Mouse (Mus musculus) kidney, embryonic 14.5 days (tissue): ENCODE data around the gene Zfp108. TPM values are rescaled to one million over a fixed set of nuclear protein-coding genes. Genes with fewer than 3 reads are reported as not detected.
"Not testable (repeated sequence)": the region's sequence is repeated elsewhere in the genome, so short reads cannot be mapped to it uniquely, and the experiment has no call there.

ENCODE experiments used
- ATAC-seq: fragments of 200-750 bp; cut with Nextera tagmentation; 2 replicates; pipeline ENCODE4 v1.8.0; 2017; ENCODE audit warnings: moderate number of reproducible peaks, mild to moderate bottlenecking, moderate TSS enrichment, moderate library complexity; ENCODE audit not compliant: low FRiP score, low TSS enrichment
- H3K27ac ChIP-seq: fragments of 300-500 bp; sonication (generic); 2 replicates; pipeline ENCODE4 v1.5.1; 2014; ENCODE audit warnings: low read depth, mild to moderate bottlenecking, low read length, moderate library complexity, mixed read lengths
- H3K27me3 ChIP-seq: fragments of 300-500 bp; sonication (generic); 2 replicates; pipeline ENCODE4 v1.6.1; 2014; ENCODE audit warnings: mild to moderate bottlenecking, low read length; ENCODE audit not compliant: control insufficient read depth, insufficient read depth
- H3K36me3 ChIP-seq: fragments of 300-500 bp; sonication (generic); 2 replicates; pipeline ENCODE4 v1.6.1; 2014; ENCODE audit warnings: low read length, mixed read lengths; ENCODE audit not compliant: control insufficient read depth, insufficient read depth
- H3K4me1 ChIP-seq: fragments of 300-500 bp; sonication (generic); 2 replicates; pipeline ENCODE4 v1.6.1; 2014; ENCODE audit warnings: low read length, mixed read lengths; ENCODE audit not compliant: control insufficient read depth, insufficient read depth
- H3K4me2 ChIP-seq: fragments of 300-500 bp; sonication (generic); replicated peaks from 2 replicates; pipeline ENCODE4 v1.6.1; 2014; ENCODE audit warnings: low read depth, mild to moderate bottlenecking, low read length
- H3K4me3 ChIP-seq: fragments of 300-500 bp; sonication (generic); 2 replicates; pipeline ENCODE4 v1.5.1; 2014; ENCODE audit warnings: mild to moderate bottlenecking, low read length
- H3K9ac ChIP-seq: fragments of 300-500 bp; sonication (generic); 2 replicates; pipeline ENCODE4 v1.6.1; 2014; ENCODE audit warnings: low read depth, mild to moderate bottlenecking, low read length, moderate library complexity
- H3K9me3 ChIP-seq: fragments of 300-500 bp; sonication (generic); 2 replicates; pipeline ENCODE4 v1.6.1; 2016; ENCODE audit warnings: low read length; ENCODE audit not compliant: control insufficient read depth
- WGBS: fragments of 180-500 bp; shearing (Covaris S2); extraction: QIAGEN DNeasy Blood & Tissue Kit; methylation state at CpG from one replicate; pipeline ENCODE4 v1.1.7; 2014; 5-methylcytosine and 5-hydroxymethylcytosine counted together
- polyA plus RNA-seq: library from polyadenylated mRNA; unstranded; fragments of >200 nt; fragmentation: Nextera tagmentation; extraction: Ambion mirVana; gene quantifications from 2 replicates; pipeline ENCODE4 v1.2.1, GENCODE M21; 2014

The Zfp108 gene
- polyA plus RNA-seq, 1 experiment from 2014 or later, result 3.5 TPM

DNA sequence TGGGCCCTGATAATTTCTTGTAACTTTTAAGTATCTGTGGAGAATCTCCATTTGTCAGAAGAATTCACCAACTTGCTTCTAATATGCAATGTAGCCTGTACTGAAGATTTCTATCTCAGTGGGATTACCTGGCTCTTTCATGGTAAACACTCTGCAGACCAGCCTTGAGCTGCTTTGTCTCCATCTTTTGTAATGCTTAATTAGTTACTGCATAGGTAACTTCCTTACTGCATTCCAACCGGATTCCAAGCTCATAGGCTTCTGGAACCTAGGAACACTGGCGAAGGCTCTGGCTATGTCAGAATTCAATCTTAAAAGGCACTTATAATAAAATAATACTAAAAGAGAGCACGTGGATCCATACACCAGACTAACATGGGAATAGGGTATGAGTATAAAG is 24.2 kb downstream of the Zfp108 start:
- not testable (repeated sequence) for H3K4me3 ChIP-seq, H3K27ac ChIP-seq, ATAC-seq, H3K4me2 ChIP-seq, H3K27me3 ChIP-seq, H3K9ac ChIP-seq, H3K4me1 ChIP-seq, H3K9me3 ChIP-seq
- WGBS, result 85% methylated on average over 3 of the region's 3 CpGs
- peaks cover 15% of the 10 kb centered on the region for H3K36me3 ChIP-seq

DNA sequence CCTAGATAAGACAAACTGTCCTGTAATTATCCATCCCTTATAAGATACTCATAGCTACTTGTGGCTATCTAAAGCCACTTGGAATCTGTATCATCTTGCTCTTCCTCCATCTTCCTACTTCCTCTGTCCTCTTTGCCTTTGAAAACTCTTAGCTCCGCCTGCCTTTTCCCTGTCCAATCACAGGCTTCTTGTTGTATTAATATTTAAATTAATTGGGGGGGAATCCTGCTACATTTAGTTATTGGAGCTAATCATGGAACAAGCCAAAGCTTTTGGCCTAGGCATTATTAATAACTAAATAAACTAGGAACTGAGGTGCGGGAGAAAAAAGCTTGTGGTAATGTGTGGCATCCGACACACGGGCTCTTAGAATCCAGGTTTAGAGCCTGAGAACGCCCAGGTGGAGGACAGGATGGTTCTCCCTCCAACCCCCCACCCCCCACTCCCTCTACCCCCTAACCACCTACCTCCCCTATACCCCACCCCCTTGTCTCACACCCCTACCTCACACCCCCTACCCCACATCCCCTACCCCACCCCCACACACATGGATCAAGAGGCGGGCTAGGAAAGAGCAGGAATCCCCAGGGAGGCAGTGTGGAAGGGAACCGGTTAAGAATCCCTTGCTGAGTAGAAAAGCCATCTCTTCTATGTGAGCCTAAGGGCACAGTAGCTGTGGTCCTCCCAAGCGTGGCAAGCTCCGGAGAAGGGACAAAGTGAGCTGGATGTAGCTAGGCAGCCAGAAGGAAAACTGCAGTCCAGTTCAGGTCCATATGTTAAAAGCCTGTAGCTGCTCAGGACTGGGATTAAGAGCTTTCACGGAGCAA is 25.6 kb downstream of the Zfp108 start:
- Histone ChIP-seq H3K27me3 (no peaks in the 10 kb centered on the region), H3K4me1 (no peaks in the 10 kb centered on the region), H3K4me2 (no peak overlapping the region), H3K9ac (no peak overlapping the region), H3K9me3 (no peaks in the 10 kb centered on the region), H3K27ac (no peak overlapping the region), H3K4me3 (no peak overlapping the region), H3K36me3 (peaks cover 5% of the 10 kb centered on the region)
- ATAC-seq, result no peak
- 59% methylated on average over 10 of the region's 10 CpGs for WGBS

DNA sequence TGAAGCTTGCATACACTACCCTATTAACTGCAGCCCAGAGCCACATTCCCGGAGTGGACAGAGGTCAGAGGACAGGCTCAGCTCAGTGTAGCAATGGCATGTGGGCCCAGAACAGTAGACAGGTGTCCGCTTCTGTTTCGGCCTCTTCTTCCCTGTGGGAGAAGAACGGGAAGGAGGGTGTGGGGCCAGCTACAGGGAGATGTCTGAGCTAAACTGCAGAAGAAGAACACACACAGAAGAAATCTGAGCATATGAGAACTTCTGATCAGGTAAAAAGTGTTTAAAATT is 26.2 kb downstream of the Zfp108 start:
- H3K27ac ChIP-seq, result no peak overlapping the region
- no peak overlapping the region for H3K4me3 ChIP-seq
- H3K9me3 ChIP-seq, result no peaks in the 10 kb centered on the region
- no peak overlapping the region for H3K4me2 ChIP-seq
- no peaks in the 10 kb centered on the region for H3K27me3 ChIP-seq
- no peak overlapping the region for H3K9ac ChIP-seq
- H3K4me1 ChIP-seq, result no peaks in the 10 kb centered on the region
- no peak for ATAC-seq
- WGBS, result 52% methylated on average over 4 of the region's 4 CpGs
- H3K36me3 ChIP-seq, result 0 out of 2 replicates have a peak, but pooled peaks cover 3% of the 10 kb centered on the region

DNA sequence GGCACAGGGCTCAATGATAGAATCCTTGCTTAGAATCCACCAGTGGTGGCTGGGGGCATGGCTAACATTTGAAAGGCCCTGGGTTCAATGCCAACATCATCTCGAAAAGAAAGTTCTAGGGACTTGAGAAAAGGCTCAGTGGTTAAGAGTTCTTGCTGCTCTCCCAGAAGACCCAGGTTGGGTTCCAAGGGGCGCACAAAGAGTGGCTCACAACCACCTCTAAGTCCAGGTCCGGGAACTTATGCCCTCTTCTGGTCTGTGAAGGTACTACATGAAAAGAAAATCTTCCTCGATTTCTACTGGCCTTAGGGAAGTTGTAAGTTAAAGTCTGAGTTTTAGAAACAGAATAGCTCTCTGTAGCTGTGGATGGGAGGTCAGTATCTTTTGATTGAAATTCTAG is 31.5 kb downstream of the Zfp108 start:
- Histone ChIP-seq H3K36me3 (peaks cover 15% of the 10 kb centered on the region), H3K9ac (no peak overlapping the region), H3K27me3 (no peaks in the 10 kb centered on the region), H3K4me1 (no peaks in the 10 kb centered on the region), H3K27ac (no peak overlapping the region), H3K9me3 (no peaks in the 10 kb centered on the region), H3K4me2 (no peak overlapping the region), H3K4me3 (no peak overlapping the region)
- WGBS, result 47% methylated on average over 4 of the region's 4 CpGs
- no peak for ATAC-seq

DNA sequence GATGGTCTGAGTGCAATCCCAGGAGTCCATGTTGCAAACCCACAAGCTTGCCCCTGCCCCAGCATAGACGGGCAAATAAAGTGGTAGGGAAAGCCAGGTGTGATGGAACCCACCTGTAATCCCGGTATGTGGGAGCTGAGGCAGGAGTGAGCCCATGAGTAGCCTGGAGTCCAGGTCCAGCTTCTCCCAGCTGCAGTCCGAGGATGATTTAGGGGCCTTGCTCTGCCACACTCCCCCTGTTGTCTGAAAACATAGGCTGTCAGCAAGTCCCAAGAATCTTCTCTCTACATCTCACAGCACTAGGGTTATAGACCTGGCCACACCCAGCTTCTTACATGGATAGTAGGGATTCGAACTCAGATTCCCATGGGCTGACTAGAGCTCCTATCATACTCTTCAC is 32.3 kb downstream of the Zfp108 start:
- Histone ChIP-seq H3K4me2 (no peak overlapping the region), H3K9me3 (no peaks in the 10 kb centered on the region), H3K4me1 (no peaks in the 10 kb centered on the region), H3K27me3 (no peaks in the 10 kb centered on the region), H3K36me3 (peaks cover 23% of the 10 kb centered on the region), H3K4me3 (no peak overlapping the region), H3K27ac (no peak overlapping the region), H3K9ac (no peak overlapping the region)
- whole genome bisulfite sequencing, result 68% methylated on average over 4 of the region's 4 CpGs
- no peak for ATAC-seq

DNA sequence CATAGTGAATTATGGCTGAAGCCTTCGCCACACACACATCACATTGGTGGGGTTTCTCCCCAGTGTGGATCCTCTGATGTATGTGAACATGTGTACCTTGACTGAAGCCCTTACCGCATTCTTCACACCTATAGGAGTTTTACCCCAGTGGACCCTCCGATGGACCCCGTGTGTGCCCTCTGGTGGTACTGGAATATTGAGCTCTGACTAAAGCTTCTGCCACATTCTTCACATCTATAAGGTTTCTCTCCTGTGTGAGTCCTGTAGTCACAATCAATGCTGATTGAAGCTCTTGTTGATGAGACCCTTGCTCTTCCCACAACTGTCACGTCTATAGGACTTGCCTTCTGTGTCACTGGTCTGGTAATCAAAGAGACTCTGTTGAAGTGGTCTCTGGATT is 33.1 kb downstream of the Zfp108 start:
- Histone ChIP-seq H3K4me2 (no peak overlapping the region), H3K36me3 (peaks cover 31% of the 10 kb centered on the region), H3K9ac (no peak overlapping the region), H3K9me3 (no peaks in the 10 kb centered on the region), H3K4me1 (no peaks in the 10 kb centered on the region), H3K4me3 (no peak overlapping the region), H3K27me3 (no peaks in the 10 kb centered on the region), H3K27ac (no peak overlapping the region)
- WGBS, result 82% methylated on average over 5 of the region's 5 CpGs
- ATAC-seq, result no peak

DNA sequence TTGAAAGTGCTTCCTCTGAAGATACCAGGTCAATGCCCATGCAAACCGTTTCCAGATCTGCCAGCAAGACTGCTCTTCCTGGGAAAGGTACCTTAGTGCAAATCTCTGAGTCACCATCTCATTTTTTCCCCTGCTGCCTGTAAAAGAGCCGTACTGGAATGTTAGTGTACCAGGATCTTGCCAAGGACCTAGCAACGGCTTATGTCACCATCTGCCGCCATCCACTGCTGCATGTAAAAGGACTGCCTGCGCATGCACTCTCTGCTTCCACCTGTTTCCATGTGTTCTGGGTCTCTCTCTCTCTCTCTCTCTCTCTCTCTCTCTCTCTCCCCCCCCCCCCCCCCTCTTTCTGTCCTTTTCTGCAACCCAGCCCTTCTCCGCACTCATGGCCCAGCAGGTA is 33.9 kb downstream of the Zfp108 start:
- H3K36me3 ChIP-seq, result peaks cover 39% of the 10 kb centered on the region
- no peak for ATAC-seq
- WGBS, result 92% methylated on average over 6 of the region's 6 CpGs

DNA sequence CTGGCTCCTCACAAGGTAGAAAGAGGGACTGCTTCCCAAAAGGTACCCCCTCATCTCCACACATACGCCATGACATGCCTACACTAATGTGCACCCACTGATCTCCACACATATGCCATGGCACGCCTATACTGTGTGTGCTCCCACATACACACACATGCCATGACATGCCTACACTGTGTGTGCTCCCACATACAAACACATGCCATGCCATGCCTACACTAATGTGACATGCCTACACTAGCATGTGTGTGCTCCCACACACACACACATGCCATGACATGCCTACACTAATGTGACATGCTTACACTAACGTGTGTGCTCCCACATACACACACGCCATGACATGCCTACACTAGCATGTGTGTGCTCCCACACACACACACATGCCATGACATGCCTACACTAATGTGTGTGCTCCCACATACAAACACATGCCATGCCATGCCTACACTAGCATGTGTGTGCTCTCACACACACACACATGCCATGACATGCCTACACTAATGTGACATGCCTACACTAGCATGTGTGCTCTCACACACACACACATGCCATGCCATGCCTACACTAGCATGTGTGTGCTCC is 35.6 kb downstream of the Zfp108 start:
- Histone ChIP-seq H3K9me3 (no peaks in the 10 kb centered on the region), H3K4me2 (no peak overlapping the region), H3K36me3 (peaks cover 55% of the 10 kb centered on the region), H3K27ac (no peak overlapping the region), H3K9ac (no peak overlapping the region), H3K27me3 (no peaks in the 10 kb centered on the region), H3K4me3 (no peak overlapping the region), H3K4me1 (no peaks in the 10 kb centered on the region)
- WGBS, result 93% methylated on average over 4 of the region's 4 CpGs
- ATAC-seq, result no peak

More for the DNA sequence above, 33.9 kb downstream of the Zfp108 start:
- no peak overlapping the region for H3K27ac ChIP-seq
- no peak overlapping the region for H3K9ac ChIP-seq
- no peak overlapping the region for H3K4me3 ChIP-seq
- no peaks in the 10 kb centered on the region for H3K4me1 ChIP-seq
- no peak overlapping the region for H3K4me2 ChIP-seq
- H3K9me3 ChIP-seq, result no peaks in the 10 kb centered on the region
- H3K27me3 ChIP-seq, result no peaks in the 10 kb centered on the region

DNA sequence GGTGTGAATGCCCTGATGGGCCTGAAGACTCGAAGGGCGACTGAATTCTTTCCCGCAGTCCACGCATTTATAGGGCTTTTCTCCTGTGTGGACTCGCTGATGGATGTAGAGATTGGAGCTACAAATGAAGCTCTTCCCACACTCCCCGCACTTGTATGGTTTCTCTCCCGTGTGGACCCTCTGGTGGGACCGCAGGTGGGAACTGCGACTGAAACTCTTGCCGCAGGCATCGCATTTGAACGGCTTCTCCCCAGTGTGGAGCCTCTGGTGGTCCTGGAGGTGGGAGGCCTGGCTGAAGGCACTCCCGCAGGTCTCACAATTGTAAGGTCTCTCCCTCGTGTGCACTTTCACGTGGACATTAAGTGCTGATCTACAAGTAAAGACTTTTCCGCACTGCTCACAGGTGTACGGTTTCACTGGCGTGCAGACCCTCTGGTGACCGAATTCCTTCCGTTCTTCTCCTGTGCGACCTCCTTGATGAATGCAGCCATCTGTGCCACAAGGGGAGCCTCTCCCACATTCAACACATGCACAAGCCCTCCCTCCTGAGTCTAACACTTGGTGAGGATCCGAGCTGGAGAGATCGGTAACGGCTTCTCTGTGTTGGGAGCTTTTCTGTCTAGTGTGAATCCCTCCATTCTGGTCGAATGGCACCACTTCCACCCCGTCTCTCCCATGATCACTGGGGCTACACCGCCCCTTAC is 36.9 kb downstream of the Zfp108 start:
- Histone ChIP-seq H3K4me3 (no peak overlapping the region), H3K27ac (no peak overlapping the region), H3K9ac (no peak overlapping the region), H3K9me3 (no peaks in the 10 kb centered on the region), H3K4me1 (no peaks in the 10 kb centered on the region), H3K36me3 (peaks cover 69% of the 10 kb centered on the region), H3K4me2 (no peak overlapping the region), H3K27me3 (no peaks in the 10 kb centered on the region)
- WGBS, result 88% methylated on average over 27 of the region's 27 CpGs
- no peak for ATAC-seq
